Mouse (Mus musculus) stomach, postnatal 0 days (tissue): ENCODE data around the gene Gm266. TPM values are rescaled to one million over a fixed set of nuclear protein-coding genes. Genes with fewer than 3 reads are reported as not detected.

Source experiments
- ATAC-seq: fragments of 200-750 bp; cut with Nextera tagmentation; 2 replicates; pipeline ENCODE4 v1.8.0; 2017; ENCODE audit not compliant: low FRiP score, low TSS enrichment
- DNase-seq: peaks from one replicate; pipeline ENCODE4 v3.0.0-alpha.2; 2016; ENCODE audit warnings: low spot score
- H3K27ac ChIP-seq: fragments of 300-500 bp; sonication (generic); replicated peaks from 2 replicates; pipeline ENCODE4 v1.5.1; 2014; ENCODE audit warnings: mild to moderate bottlenecking, control low read depth
- H3K27me3 ChIP-seq: fragments of 300-500 bp; sonication (generic); 2 replicates; pipeline ENCODE4 v1.6.1; 2014; ENCODE audit warnings: low read length; ENCODE audit not compliant: control insufficient read depth, insufficient read depth
- H3K36me3 ChIP-seq: fragments of 300-500 bp; sonication (generic); 2 replicates; pipeline ENCODE4 v1.6.1; 2014; ENCODE audit warnings: low read length, mixed read lengths; ENCODE audit not compliant: control insufficient read depth, insufficient read depth
- H3K4me1 ChIP-seq: fragments of 300-500 bp; sonication (generic); replicated peaks from 2 replicates; pipeline ENCODE4 v1.6.1; 2014; ENCODE audit warnings: antibody characterized with exemption; ENCODE audit not compliant: control insufficient read depth, insufficient read depth
- H3K4me2 ChIP-seq: fragments of 300-500 bp; sonication (generic); replicated peaks from 2 replicates; pipeline ENCODE4 v1.6.1; 2014; ENCODE audit warnings: low read depth, mild to moderate bottlenecking, control low read depth, moderate library complexity
- H3K4me3 ChIP-seq: fragments of 300-500 bp; sonication (generic); 2 replicates; pipeline ENCODE4 v1.5.1; 2014; ENCODE audit warnings: low read depth, low read length, control low read depth
- H3K9ac ChIP-seq: fragments of 300-500 bp; sonication (generic); 2 replicates; pipeline ENCODE4 v1.6.1; 2014; ENCODE audit warnings: mild to moderate bottlenecking, low read length, control low read depth, mixed read lengths
- H3K9me3 ChIP-seq: fragments of 300-500 bp; sonication (generic); 2 replicates; pipeline ENCODE4 v1.6.1; 2016; ENCODE audit warnings: low read length; ENCODE audit not compliant: control insufficient read depth
- CTCF ChIP-seq: IDR thresholded peaks from 2 replicates; pipeline ENCODE4 v1.5.1; 2016; ENCODE audit warnings: antibody characterized with exemption, low read depth, mild to moderate bottlenecking, moderate library complexity
- EP300 ChIP-seq: optimal IDR thresholded peaks from 2 replicates; pipeline ENCODE3; 2016; ENCODE audit warnings: antibody characterized with exemption
- WGBS: fragments of 180-500 bp; shearing (Covaris S2); extraction: QIAGEN DNeasy Blood & Tissue Kit; methylation state at CpG from one replicate; pipeline ENCODE4 v1.1.7; 2014; 5-methylcytosine and 5-hydroxymethylcytosine counted together
- polyA plus RNA-seq: library from polyadenylated mRNA; unstranded; fragments of >200 nt; fragmentation: Nextera tagmentation; extraction: Ambion mirVana; gene quantifications from 2 replicates; pipeline ENCODE4 v1.2.1, GENCODE M21; 2015

The Gm266 gene
- polyA plus RNA-seq, 1 experiment from 2014 or later, result 12.5 TPM

GRCm38 (mm10) chr12:111471119-111471518 is 14.5 kb downstream of the Gm266 start:
- Histone ChIP-seq H3K36me3 (no peaks in the 10 kb centered on the region), H3K9me3 (no peaks in the 10 kb centered on the region), H3K27me3 (no peaks in the 10 kb centered on the region), H3K27ac (no peak overlapping the region), H3K4me3 (no peak overlapping the region), H3K9ac (no peak overlapping the region), H3K4me1 (no peaks in the 10 kb centered on the region; the same call in 1 of the 2 replicates), H3K4me2 (no peak overlapping the region)
- no peak for DNase-seq
- ATAC-seq, result peak; percentile 46
- peak; percentile 66 for TF ChIP-seq EP300
- TF ChIP-seq CTCF, result no peak
- 35% methylated on average over 1 of the region's 1 CpGs for WGBS

- peak; percentile 70 for DNase-seq
- ATAC-seq, result peak; percentile 65; the same call in 1 of the 2 replicates
- no peak overlapping the region for H3K4me2 ChIP-seq
- H3K27ac ChIP-seq, result no peak overlapping the region
- no peak overlapping the region for H3K9ac ChIP-seq
- no peaks in the 10 kb centered on the region for H3K9me3 ChIP-seq
- no peaks in the 10 kb centered on the region for H3K36me3 ChIP-seq
- TF ChIP-seq CTCF (peak; percentile 88), EP300 (no peak)
- no peaks in the 10 kb centered on the region for H3K27me3 ChIP-seq
- no peak overlapping the region for H3K4me3 ChIP-seq
- H3K4me1 ChIP-seq, result no peaks in the 10 kb centered on the region
- 12% methylated on average over 8 of the region's 8 CpGs for WGBS
These were observed 16.1 kb downstream of the Gm266 start for GRCm38 (mm10) chr12:111469507-111469906.

- no peak overlapping the region for H3K4me2 ChIP-seq
- ATAC-seq, result no peak
- H3K4me3 ChIP-seq, result no peak overlapping the region
- H3K4me1 ChIP-seq, result no peaks in the 10 kb centered on the region
- no peak for DNase-seq
- no peak for TF ChIP-seq EP300
- TF ChIP-seq CTCF, result no peak
- H3K27ac ChIP-seq, result no peak overlapping the region
- H3K9ac ChIP-seq, result no peak overlapping the region
- no peaks in the 10 kb centered on the region for H3K36me3 ChIP-seq
- 75% methylated on average over 7 of the region's 7 CpGs for WGBS
- H3K9me3 ChIP-seq, result no peaks in the 10 kb centered on the region
- H3K27me3 ChIP-seq, result no peaks in the 10 kb centered on the region
These were observed 17.4 kb downstream of the Gm266 start for GRCm38 (mm10) chr12:111468206-111468605.

- no peak overlapping the region for H3K4me2 ChIP-seq
- ATAC-seq (no peak), DNase-seq (no peak)
- H3K4me3 ChIP-seq, result no peak overlapping the region
- H3K9ac ChIP-seq, result no peak overlapping the region
- no peaks in the 10 kb centered on the region for H3K4me1 ChIP-seq
- TF ChIP-seq CTCF, result no peak
- no peak for TF ChIP-seq EP300
- 93% methylated on average over 3 of the region's 3 CpGs for WGBS
- H3K36me3 ChIP-seq, result no peaks in the 10 kb centered on the region
- H3K27ac ChIP-seq, result no peak overlapping the region
- no peaks in the 10 kb centered on the region for H3K9me3 ChIP-seq
- H3K27me3 ChIP-seq, result no peaks in the 10 kb centered on the region
These were observed 19.3 kb downstream of the Gm266 start for GRCm38 (mm10) chr12:111466369-111466768.

GRCm38 (mm10) chr12:111463570-111463969 is 22.1 kb downstream of the Gm266 start:
- Histone ChIP-seq H3K9ac (no peak overlapping the region), H3K27me3 (no peaks in the 10 kb centered on the region), H3K4me1 (no peaks in the 10 kb centered on the region), H3K9me3 (no peaks in the 10 kb centered on the region), H3K4me2 (no peak overlapping the region), H3K36me3 (no peaks in the 10 kb centered on the region), H3K4me3 (no peak overlapping the region), H3K27ac (no peak overlapping the region)
- no peak for ATAC-seq
- 67% methylated on average over 7 of the region's 7 CpGs for WGBS
- DNase-seq, result no peak
- TF ChIP-seq CTCF (no peak), EP300 (no peak)

- no peak for ATAC-seq
- H3K9ac ChIP-seq, result no peak overlapping the region
- TF ChIP-seq CTCF (no peak), EP300 (no peak)
These were observed 27.9 kb downstream of the Gm266 start for GRCm38 (mm10) chr12:111457742-111458141.

More at GRCm38 (mm10) chr12:111457742-111458141, 27.9 kb downstream of the Gm266 start:
- Histone ChIP-seq H3K4me2 (no peak overlapping the region), H3K27me3 (no peaks in the 10 kb centered on the region), H3K9me3 (no peaks in the 10 kb centered on the region), H3K27ac (no peak overlapping the region), H3K4me3 (no peak overlapping the region), H3K36me3 (no peaks in the 10 kb centered on the region), H3K4me1 (no peaks in the 10 kb centered on the region; the same call in 1 of the 2 replicates)
- DNase-seq, result no peak
- 83% methylated on average over 1 of the region's 1 CpGs for WGBS
